9 mouse cellular contexts compared by ENCODE assay signal in genomic region chr11:53443861-53444260, GRCm38 (mm10). TPM values are rescaled to one million over a fixed set of nuclear protein-coding genes. Genes with fewer than 3 reads are reported as not detected.
DNase-seq lines count a peak whose midpoint lies in the region; ATAC-seq and TF ChIP-seq lines count a peak whose summit lies in the region.
"Had no signal": no experiment of that assay in that cellular context is flagged by ENCODE, and none has a peak within 500 bp of the region (broad histone marks: within the 10 kb centered on the region; RNA-seq: fewer than 3 reads in every experiment).

No protein-coding gene starts in this region.

- TF ChIP-seq EP300 in MEL (IDR thresholded peaks at IDR 0.05; ENCODE audit: low read depth in 1 of 2, low read length in 2 of 2) = no peak

- TF ChIP-seq POLR2A in MEL (IDR thresholded peaks at IDR 0.05; ENCODE audit: control insufficient read depth in 1 of 2, insufficient read depth in 1 of 2, low read depth in 1 of 2, low read length in 2 of 2, poor library complexity in 1 of 2) = 0 out of 4 replicates have a peak, but pooled peaks of 1 of the 2 experiments have one; percentile 23

- ATAC-seq in kidney, postnatal 0 days (replicated peaks; ENCODE audit: low FRiP score, low read depth) = no peak
- no peak for ATAC-seq in kidney, embryonic 16.5 days (ENCODE audit: low FRiP score, low TSS enrichment)
- ATAC-seq in intestine, embryonic 15.5 days = 0 out of 2 replicates have a peak, but pooled peaks have one; percentile 42
- ATAC-seq in neural tube, embryonic 15.5 days (ENCODE audit: low FRiP score) = no peak

- WGBS in kidney, postnatal 0 days = 35% methylated on average over 6 of the region's 6 CpGs
- WGBS in kidney, embryonic 16.5 days = 37% methylated on average over 6 of the region's 6 CpGs
- 34% methylated on average over 6 of the region's 6 CpGs for WGBS in intestine, embryonic 15.5 days
- WGBS in neural tube, embryonic 15.5 days = 43% methylated on average over 6 of the region's 6 CpGs

- no peaks in the 10 kb centered on the region for H3K4me1 ChIP-seq in kidney, postnatal 0 days (replicated peaks; ENCODE audit: insufficient read depth, low read length)
- peaks cover 3% of the 10 kb centered on the region; the same call in 1 of the 2 replicates for H3K4me1 ChIP-seq in kidney, embryonic 16.5 days (ENCODE audit: insufficient read depth, low read length)
- peaks cover 0 to 16% of the 10 kb centered on the region in 2 experiments; a peak in 2 of 4 replicates for H3K4me1 ChIP-seq in MEL (ENCODE audit: control insufficient read depth in 1 of 2, insufficient read depth in 2 of 2, low read length in 2 of 2)
- H3K4me1 ChIP-seq in intestine, embryonic 15.5 days (replicated peaks) = no peaks in the 10 kb centered on the region
- no peaks in the 10 kb centered on the region for H3K4me1 ChIP-seq in neural tube, embryonic 15.5 days
- H3K4me1 ChIP-seq: hindbrain, embryonic 15.5 days had no signal

- H3K9me3 ChIP-seq in kidney, postnatal 0 days (replicated peaks; ENCODE audit: low read length) = no peaks in the 10 kb centered on the region
- no peaks in the 10 kb centered on the region for H3K9me3 ChIP-seq in kidney, embryonic 16.5 days (ENCODE audit: low read length)
- H3K9me3 ChIP-seq in MEL (replicated peaks; ENCODE audit: insufficient read depth, low read length) = no peaks in the 10 kb centered on the region
- no peaks in the 10 kb centered on the region for H3K9me3 ChIP-seq in intestine, embryonic 15.5 days
- no peaks in the 10 kb centered on the region for H3K9me3 ChIP-seq in neural tube, embryonic 15.5 days (replicated peaks)
- H3K9me3 ChIP-seq: hindbrain, embryonic 15.5 days had no signal

- H3K79me2 ChIP-seq in MEL (ENCODE audit: control insufficient read depth, insufficient read depth, low read length, poor library complexity) = no peaks in the 10 kb centered on the region

- no peak overlapping the region for H3K9ac ChIP-seq in kidney, postnatal 0 days (ENCODE audit: low read depth, low read length)
- no peak overlapping the region for H3K9ac ChIP-seq in kidney, embryonic 16.5 days (replicated peaks; ENCODE audit: low read length)
- H3K9ac ChIP-seq in MEL (ENCODE audit: control insufficient read depth, low read depth, low read length, poor library complexity, severe bottlenecking) = peak overlapping the region; percentile 61
- H3K9ac ChIP-seq in intestine, embryonic 15.5 days = no peak overlapping the region
- H3K9ac ChIP-seq in neural tube, embryonic 15.5 days (replicated peaks) = no peak overlapping the region
- H3K9ac ChIP-seq: hindbrain, embryonic 15.5 days had no signal

- H3K4me2 ChIP-seq in kidney, postnatal 0 days (ENCODE audit: low read length) = no peak overlapping the region
- H3K4me2 ChIP-seq in kidney, embryonic 16.5 days (replicated peaks; ENCODE audit: low read depth, low read length) = no peak overlapping the region
- H3K4me2 ChIP-seq in intestine, embryonic 15.5 days (replicated peaks) = no peak overlapping the region
- H3K4me2 ChIP-seq in neural tube, embryonic 15.5 days = no peak overlapping the region
- H3K4me2 ChIP-seq: hindbrain, embryonic 15.5 days had no signal

- TF ChIP-seq CTCF in kidney, postnatal 0 days (IDR thresholded peaks at IDR 0.05; ENCODE audit: low read depth) = peak; percentile 78
- TF ChIP-seq CTCF in MEL (IDR thresholded peaks at IDR 0.05 in 2 of 3, conservative IDR thresholded peaks at IDR 0.05 in 1 of 3; ENCODE audit: control insufficient read depth in 1 of 3, insufficient read depth in 1 of 3, low read depth in 2 of 3, low read length in 3 of 3, poor library complexity in 1 of 3, severe bottlenecking in 1 of 3) = peak; percentile 57 to 88 (median 62)

- H3K27ac ChIP-seq in kidney, postnatal 0 days = no peak overlapping the region
- no peak overlapping the region for H3K27ac ChIP-seq in kidney, embryonic 16.5 days (ENCODE audit: low read length)
- H3K27ac ChIP-seq in MEL (ENCODE audit: control insufficient read depth, low read depth, low read length) = no peak overlapping the region
- no peak overlapping the region for H3K27ac ChIP-seq in intestine, embryonic 15.5 days
- no peak overlapping the region for H3K27ac ChIP-seq in neural tube, embryonic 15.5 days (replicated peaks)
- H3K27ac ChIP-seq: hindbrain, embryonic 15.5 days had no signal

- no peak for DNase-seq in kidney, postnatal 0 days (ENCODE audit: low spot score)
- peak; percentile 69 for DNase-seq in MEL (ENCODE audit: low read depth, low spot score)
- peak; percentile 25 to 37 for DNase-seq in natural killer cell, adult 2 months (ENCODE audit: low spot score in 2 of 2)
- DNase-seq in gastrocnemius, adult 8-10 months (ENCODE audit: low spot score in 2 of 2) = no peak

- TF ChIP-seq RAD21 in MEL (IDR thresholded peaks at IDR 0.05; ENCODE audit: low read depth, low read length) = peak; percentile 63

- H3K27me3 ChIP-seq in kidney, postnatal 0 days (ENCODE audit: insufficient read depth, low read length) = no peaks in the 10 kb centered on the region
- no peaks in the 10 kb centered on the region for H3K27me3 ChIP-seq in kidney, embryonic 16.5 days (ENCODE audit: insufficient read depth, low read length)
- no peaks in the 10 kb centered on the region for H3K27me3 ChIP-seq in MEL (ENCODE audit: control insufficient read depth in 1 of 2, insufficient read depth in 2 of 2, low read length in 2 of 2)
- no peaks in the 10 kb centered on the region for H3K27me3 ChIP-seq in intestine, embryonic 15.5 days (replicated peaks)
- no peaks in the 10 kb centered on the region for H3K27me3 ChIP-seq in neural tube, embryonic 15.5 days (replicated peaks)
- H3K27me3 ChIP-seq: hindbrain, embryonic 15.5 days had no signal

- no peaks in the 10 kb centered on the region for H3K36me3 ChIP-seq in kidney, postnatal 0 days (ENCODE audit: insufficient read depth, low read length)
- H3K36me3 ChIP-seq in kidney, embryonic 16.5 days (ENCODE audit: insufficient read depth, low read length) = no peaks in the 10 kb centered on the region
- peaks cover 0 to 7% of the 10 kb centered on the region in 2 experiments; a peak in 2 of 4 replicates for H3K36me3 ChIP-seq in MEL (ENCODE audit: control insufficient read depth in 1 of 2, insufficient read depth in 2 of 2, low read length in 2 of 2)
- H3K36me3 ChIP-seq in intestine, embryonic 15.5 days = no peaks in the 10 kb centered on the region
- no peaks in the 10 kb centered on the region for H3K36me3 ChIP-seq in neural tube, embryonic 15.5 days
- H3K36me3 ChIP-seq: hindbrain, embryonic 15.5 days had no signal

- no peak overlapping the region for H3K4me3 ChIP-seq in kidney, postnatal 0 days (replicated peaks; ENCODE audit: low read depth, low read length)
- H3K4me3 ChIP-seq in kidney, embryonic 16.5 days (ENCODE audit: low read length) = no peak overlapping the region
- peak overlapping the region; percentile 43 to 59 for H3K4me3 ChIP-seq in MEL (ENCODE audit: control insufficient read depth in 1 of 2, insufficient read depth in 1 of 2, low read depth in 2 of 2, low read length in 2 of 2)
- H3K4me3 ChIP-seq in intestine, embryonic 15.5 days (replicated peaks) = no peak overlapping the region
- H3K4me3 ChIP-seq in neural tube, embryonic 15.5 days (replicated peaks) = no peak overlapping the region
- H3K4me3 ChIP-seq: hindbrain, embryonic 15.5 days had no signal

RNA-seq across cellular contexts. Expression of gene Gdf9, which starts 13.0 kb away (rescaled TPM):
- polyA plus RNA-seq in kidney, postnatal 0 days (2015; fragmentation: Nextera tagmentation; extraction: Ambion mirVana) = 0.57 and 1.0 TPM in 2 replicates
- 1.1 and 1.2 TPM in 2 replicates for polyA plus RNA-seq in kidney, embryonic 16.5 days (2015; fragmentation: Nextera tagmentation; extraction: Ambion mirVana)
- 0.42 and 0.49 TPM in 2 replicates for total RNA-seq in MEL (2012; rRNA removed)
- under 1 TPM in 1 of 2 experiments, not detected in 1; 0.43 TPM for polyA plus RNA-seq in MEL (2012; ENCODE audit: insufficient read depth in 1 of 2, insufficient read length in 2 of 2, low read depth in 1 of 2, low replicate concordance in 2 of 2, missing spikeins in 1 of 2)
- polyA plus RNA-seq in intestine, embryonic 15.5 days (2015; fragmentation: Nextera tagmentation; extraction: Ambion mirVana) = 1.3 and 1.6 TPM in 2 replicates
- polyA plus RNA-seq in neural tube, embryonic 15.5 days (2015; fragmentation: Nextera tagmentation; extraction: Ambion mirVana) = 2.4 and 2.9 TPM in 2 replicates
- total RNA-seq in gastrocnemius, adult 8-10 months (2022) = under 1 TPM; 0.27 to 0.56 (median 0.28) TPM

RNA-seq across cellular contexts. Expression of gene Gm10447, which starts 13.0 kb away (rescaled TPM):
- polyA plus RNA-seq in kidney, postnatal 0 days (2015; fragmentation: Nextera tagmentation; extraction: Ambion mirVana) = 0.08 and 0.14 TPM in 2 replicates
- polyA plus RNA-seq in kidney, embryonic 16.5 days (2015; fragmentation: Nextera tagmentation; extraction: Ambion mirVana) = 0.12 TPM in 1 of 2 replicates, not detected in the other
- total RNA-seq in MEL (2012; rRNA removed) = not detected in 2 replicates
- not detected for polyA plus RNA-seq in MEL (2012; ENCODE audit: insufficient read depth in 1 of 2, insufficient read length in 2 of 2, low read depth in 1 of 2, low replicate concordance in 2 of 2, missing spikeins in 1 of 2)
- polyA plus RNA-seq in intestine, embryonic 15.5 days (2015; fragmentation: Nextera tagmentation; extraction: Ambion mirVana) = 0.10 TPM in 1 of 2 replicates, not detected in the other
- 0.13 TPM in 1 of 2 replicates, not detected in the other for polyA plus RNA-seq in neural tube, embryonic 15.5 days (2015; fragmentation: Nextera tagmentation; extraction: Ambion mirVana)
- under 1 TPM in 1 of 4 experiments, not detected in 3; 0.11 TPM for total RNA-seq in gastrocnemius, adult 8-10 months (2022)
- polyA plus RNA-seq: embryonic facial prominence, embryonic 11.5 days; hindbrain, embryonic 15.5 days had no signal

RNA-seq across cellular contexts. Expression of gene Shroom1, which starts 13.1 kb away (rescaled TPM):
- polyA plus RNA-seq in kidney, postnatal 0 days (2015; fragmentation: Nextera tagmentation; extraction: Ambion mirVana) = 1.1 and 1.2 TPM in 2 replicates
- polyA plus RNA-seq in kidney, embryonic 16.5 days (2015; fragmentation: Nextera tagmentation; extraction: Ambion mirVana) = 2.1 and 2.5 TPM in 2 replicates
- total RNA-seq in MEL (2012; rRNA removed) = not detected in 2 replicates
- under 1 TPM in 1 of 2 experiments, not detected in 1; 0.19 TPM for polyA plus RNA-seq in MEL (2012; ENCODE audit: insufficient read depth in 1 of 2, insufficient read length in 2 of 2, low read depth in 1 of 2, low replicate concordance in 2 of 2, missing spikeins in 1 of 2)
- 1.3 and 1.5 TPM in 2 replicates for polyA plus RNA-seq in intestine, embryonic 15.5 days (2015; fragmentation: Nextera tagmentation; extraction: Ambion mirVana)
- polyA plus RNA-seq in neural tube, embryonic 15.5 days (2015; fragmentation: Nextera tagmentation; extraction: Ambion mirVana) = 3.4 and 4.1 TPM in 2 replicates
- total RNA-seq in gastrocnemius, adult 8-10 months (2022) = 1 to 10 TPM in 1 of 4 experiments, under 1 TPM in 3; 0.29 to 1.2 (median 0.74) TPM

RNA-seq across cellular contexts. Expression of gene Uqcrq, which starts 13.2 kb away (rescaled TPM):
- 1,154 and 1,231 TPM in 2 replicates for polyA plus RNA-seq in kidney, postnatal 0 days (2015; fragmentation: Nextera tagmentation; extraction: Ambion mirVana)
- 641 and 655 TPM in 2 replicates for polyA plus RNA-seq in kidney, embryonic 16.5 days (2015; fragmentation: Nextera tagmentation; extraction: Ambion mirVana)
- total RNA-seq in MEL (2012; rRNA removed) = 72.4 and 85.3 TPM in 2 replicates
- polyA plus RNA-seq in MEL (2012; ENCODE audit: insufficient read depth in 1 of 2, insufficient read length in 2 of 2, low read depth in 1 of 2, low replicate concordance in 2 of 2, missing spikeins in 1 of 2) = 1,000 to 10,000 TPM in 1 of 2 experiments, not detected in 1; 1,130 TPM
- 791 and 876 TPM in 2 replicates for polyA plus RNA-seq in intestine, embryonic 15.5 days (2015; fragmentation: Nextera tagmentation; extraction: Ambion mirVana)
- 796 and 911 TPM in 2 replicates for polyA plus RNA-seq in neural tube, embryonic 15.5 days (2015; fragmentation: Nextera tagmentation; extraction: Ambion mirVana)
- total RNA-seq in gastrocnemius, adult 8-10 months (2022) = 1,000 to 10,000 TPM; 1,108 to 1,285 (median 1,159) TPM

RNA-seq across cellular contexts. Expression of gene Leap2, which starts 20.9 kb away (rescaled TPM):
- 0.24 and 0.28 TPM in 2 replicates for polyA plus RNA-seq in kidney, postnatal 0 days (2015; fragmentation: Nextera tagmentation; extraction: Ambion mirVana)
- 0.34 and 0.37 TPM in 2 replicates for polyA plus RNA-seq in kidney, embryonic 16.5 days (2015; fragmentation: Nextera tagmentation; extraction: Ambion mirVana)
- total RNA-seq in MEL (2012; rRNA removed) = not detected in 2 replicates
- under 1 TPM in 1 of 2 experiments, not detected in 1; 0.24 TPM for polyA plus RNA-seq in MEL (2012; ENCODE audit: insufficient read depth in 1 of 2, insufficient read length in 2 of 2, low read depth in 1 of 2, low replicate concordance in 2 of 2, missing spikeins in 1 of 2)
- 7.3 and 12.9 TPM in 2 replicates for polyA plus RNA-seq in intestine, embryonic 15.5 days (2015; fragmentation: Nextera tagmentation; extraction: Ambion mirVana)
- polyA plus RNA-seq in neural tube, embryonic 15.5 days (2015; fragmentation: Nextera tagmentation; extraction: Ambion mirVana) = 0.51 TPM in 1 of 2 replicates, not detected in the other
- not detected for total RNA-seq in gastrocnemius, adult 8-10 months (2022)
- polyA plus RNA-seq: embryonic facial prominence, embryonic 11.5 days had no signal

Comparison
In these comparisons a context has a peak if more than half of its experiments do, and no peak if none do; other contexts are left out.
1. DNase-seq: peak in MEL (single experiment) and natural killer cell, adult 2 months (2 of 2); none in kidney, postnatal 0 days (single experiment) and gastrocnemius, adult 8-10 months (0 of 2).
2. H3K4me3 ChIP-seq: peak in MEL (2 of 2); none in kidney, postnatal 0 days (single experiment), kidney, embryonic 16.5 days (single experiment), intestine, embryonic 15.5 days (single experiment) and neural tube, embryonic 15.5 days (single experiment).